Mouse (Mus musculus) layer of hippocampus, adult 2 months (tissue): Measurements from ENCODE around the gene Slc10a3. TPM values are rescaled to one million over a fixed set of nuclear protein-coding genes. Genes with fewer than 3 reads are reported as not detected.

Experiments used
- DNase-seq, 2 experiments: peaks; one replicate each; pipeline ENCODE4 v3.0.0; 2022; ENCODE audit warnings: low spot score in 2 of 2
- H3K27ac ChIP-seq: fragments of 200-600 bp; 2 replicates; pipeline ENCODE4 v1.8.1; 2022
- H3K4me3 ChIP-seq: fragments of 200-600 bp; 2 replicates; pipeline ENCODE4 v1.8.1; 2022; ENCODE audit warnings: mild to moderate bottlenecking
- CTCF ChIP-seq: fragments of 200-600 bp; conservative IDR thresholded peaks from 2 replicates; pipeline ENCODE4 v1.8.1; 2022; ENCODE audit warnings: antibody characterized with exemption, mild to moderate bottlenecking, moderate library complexity
- total RNA-seq, 2 experiments: library from RNA; stranded (reverse); gene quantifications; 2 replicates each; pipeline ENCODE4 v1.2.3; 2021

The Slc10a3 gene
- total RNA-seq, 2 experiments from 2014 or later, result 2.8 to 3.1 TPM

DNA sequence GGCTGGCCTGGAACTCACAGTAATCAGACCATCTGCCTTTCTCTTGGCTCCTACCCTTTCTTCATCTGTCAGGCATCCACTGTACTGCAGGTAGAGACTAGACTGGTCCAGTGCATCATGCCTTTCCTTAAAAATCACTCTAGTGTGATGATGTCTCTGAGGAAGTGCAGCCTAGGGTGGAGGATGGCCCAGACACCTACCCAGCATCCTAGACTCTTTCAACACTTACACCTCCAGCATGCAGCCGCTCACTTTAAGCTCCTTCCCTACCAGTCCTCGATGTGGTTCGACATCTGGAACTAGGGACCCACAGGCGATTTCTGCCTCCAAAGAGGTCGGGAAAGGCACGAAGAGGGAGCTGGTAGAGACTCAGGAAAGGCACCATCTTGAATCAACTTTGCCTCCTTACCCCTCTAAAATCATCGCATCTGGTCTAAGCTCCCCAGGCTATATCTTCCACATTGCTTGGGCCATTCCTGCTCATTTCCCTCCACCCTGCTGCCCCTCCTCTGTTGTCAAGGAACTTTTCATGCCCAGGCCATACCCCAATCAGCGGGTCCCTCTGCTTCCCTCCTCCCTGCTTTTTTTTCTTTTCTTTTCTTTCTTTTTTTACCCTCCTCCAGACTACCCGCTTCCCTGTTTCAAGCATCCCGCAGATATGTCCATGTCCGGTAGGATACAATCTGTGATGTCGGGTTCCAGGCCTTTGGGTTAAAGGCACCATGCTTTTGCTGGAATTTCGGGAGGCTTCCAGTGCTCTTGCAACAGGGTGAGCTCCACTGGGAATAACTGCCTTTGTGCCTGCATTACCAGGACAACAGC lies 20.3 kb downstream of the Slc10a3 start:
- Histone ChIP-seq H3K4me3 (peak overlapping the region; percentile 63), H3K27ac (peak overlapping the region; percentile 84)
- TF ChIP-seq CTCF, result no peak
- no peak for DNase-seq

GRCm38 (mm10) chrX:74330166-74330930 lies 42.8 kb downstream of the Slc10a3 start:
- TF ChIP-seq CTCF, result no peak
- H3K4me3 ChIP-seq, result no peak overlapping the region; the same call in 1 of the 2 replicates
- no peak overlapping the region for H3K27ac ChIP-seq
- DNase-seq, result no peak

- peak overlapping the region; percentile 59 for H3K4me3 ChIP-seq
- H3K27ac ChIP-seq, result peak overlapping the region; percentile 89
- no peak for DNase-seq
- TF ChIP-seq CTCF, result no peak
Observed at GRCm38 (mm10) chrX:74329215-74329671, 43.9 kb downstream of the Slc10a3 start.

DNA sequence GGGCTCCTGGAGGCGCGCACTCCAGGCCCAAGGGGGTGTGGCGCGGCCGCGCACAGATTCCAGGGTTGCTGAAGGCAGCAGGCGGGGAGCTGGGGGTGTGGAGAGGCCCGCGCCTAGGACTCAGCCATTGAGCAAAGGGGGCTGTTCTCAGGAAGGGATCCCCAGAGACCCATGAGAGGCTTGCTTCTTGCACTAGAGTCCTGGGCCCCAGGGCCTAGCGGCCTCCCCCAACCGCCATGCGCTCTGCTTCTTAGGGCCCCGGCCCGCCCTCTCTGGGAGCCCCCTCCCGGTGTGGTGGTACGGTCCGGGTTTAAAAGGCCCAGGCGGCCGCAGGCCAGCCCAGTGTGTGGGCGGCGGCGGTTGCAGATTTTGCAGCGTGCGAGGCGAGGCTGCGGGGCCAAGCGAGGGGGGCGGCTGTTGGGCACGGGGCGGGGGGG lies 44.4 kb downstream of the Slc10a3 start, which contains the start of gene Plxna3:
Plxna3 (plus strand) TSS at position 342 of the 437 bp plus-strand sequence.
- Histone ChIP-seq H3K27ac (peak within 1 kb of the TSS; percentile 89), H3K4me3 (peak within 1 kb of the TSS; percentile 59)
- peak; percentile 14 to 25 for DNase-seq
- TF ChIP-seq CTCF, result no peak

Other genes with a start within 250 kb of the Slc10a3 start
- 1 to 10 TPM in 1 of 2 experiments, not detected in 1; 1.1 TPM for gene Opn1mw, start 245.9 kb downstream of the Slc10a3 start, total RNA-seq
- 10 to 100 TPM; 90.6 to 94.2 TPM for gene Mecp2, start 238.0 kb downstream of the Slc10a3 start, total RNA-seq
- gene Tex28, start 205.5 kb downstream of the Slc10a3 start, total RNA-seq, result not detected
- gene Tktl1, start 196.1 kb downstream of the Slc10a3 start, total RNA-seq, result under 1 TPM in 1 of 2 experiments, not detected in 1; 0.17 TPM
- gene Flna, start 123.5 kb downstream of the Slc10a3 start, total RNA-seq, result 10 to 100 TPM; 77.1 to 78.0 TPM
- 10 to 100 TPM; 31.8 to 39.5 TPM for gene Emd, start 118.7 kb downstream of the Slc10a3 start, total RNA-seq
- gene Rpl10, start 102.5 kb downstream of the Slc10a3 start, total RNA-seq, result 100 to 1,000 TPM; 137 to 175 TPM
- gene Taz, start 91.4 kb downstream of the Slc10a3 start, total RNA-seq, result 10 to 100 TPM; 61.4 to 71.4 TPM
- 1 to 10 TPM; 1.6 to 2.1 TPM for gene Dnase1l1, start 91.0 kb downstream of the Slc10a3 start, total RNA-seq
- gene Atp6ap1, start 76.3 kb downstream of the Slc10a3 start, total RNA-seq, result 100 to 1,000 TPM; 306 to 330 TPM
- gene Gdi1, start 68.4 kb downstream of the Slc10a3 start, total RNA-seq, result 100 to 1,000 TPM; 620 to 624 TPM
- 10 to 100 TPM; 28.1 to 33.7 TPM for gene Fam50a, start 60.3 kb downstream of the Slc10a3 start, total RNA-seq
- 10 to 100 TPM; 31.5 to 32.0 TPM for gene Plxna3, start 44.3 kb downstream of the Slc10a3 start, total RNA-seq
- 10 to 100 TPM; 23.3 to 27.3 TPM for gene Lage3, start 19.7 kb downstream of the Slc10a3 start, total RNA-seq
- 10 to 100 TPM; 61.1 to 65.1 TPM for gene Ubl4a, start 131 bp downstream of the Slc10a3 start, total RNA-seq
- gene Fam3a, start 19.9 kb upstream of the Slc10a3 start, total RNA-seq, result 10 to 100 TPM; 18.3 to 23.8 TPM
- gene Ikbkg, start 19.9 kb upstream of the Slc10a3 start, total RNA-seq, result 10 to 100 TPM; 49.9 to 51.7 TPM
- 10 to 100 TPM; 27.1 to 30.2 TPM for gene G6pdx, start 55.8 kb upstream of the Slc10a3 start, total RNA-seq
- gene Gm6880, start 108.0 kb upstream of the Slc10a3 start, total RNA-seq, result not detected
- not detected for gene Olfr1326-ps1, start 201.5 kb upstream of the Slc10a3 start, total RNA-seq
- not detected for gene Olfr1325, start 219.3 kb upstream of the Slc10a3 start, total RNA-seq